In the genomic region with DNA sequence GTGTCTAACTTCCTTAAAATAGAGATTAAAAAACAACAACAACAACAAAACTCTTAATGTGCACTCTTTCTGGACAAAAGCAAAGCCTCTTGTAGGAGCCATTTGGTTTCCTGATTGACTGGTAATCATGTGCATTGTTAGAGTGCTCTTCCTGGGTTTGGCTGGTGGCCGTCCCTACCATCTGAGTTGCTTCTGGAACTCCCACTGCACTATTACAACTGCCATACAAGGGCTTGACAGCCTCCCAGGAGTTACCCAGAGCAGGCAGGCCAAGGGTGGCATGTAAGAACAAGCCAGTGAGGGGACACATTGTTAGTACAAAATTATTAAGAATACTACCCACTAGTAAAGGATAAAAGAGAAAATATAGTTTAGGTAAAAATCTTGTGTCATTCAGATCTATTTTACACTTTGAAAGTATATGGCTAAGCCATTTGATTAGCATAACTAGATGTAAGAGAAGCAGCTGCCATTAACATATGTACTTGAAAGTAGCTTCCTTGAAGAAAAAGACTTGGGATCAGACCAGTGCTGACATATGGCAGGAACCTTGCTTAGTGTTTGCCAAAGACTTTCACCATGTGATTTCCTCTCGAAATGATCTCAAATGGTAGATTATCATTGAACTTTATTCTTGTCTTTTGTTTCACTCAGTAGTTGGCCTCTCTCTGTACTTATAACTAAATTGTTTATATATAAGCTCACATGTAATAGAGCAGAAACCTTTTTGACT, we compare ENCODE assay signal across 15 mouse cellular contexts.
"Had no signal": no experiment of that assay in that cellular context is flagged by ENCODE, and none has a peak within 500 bp of the region (broad histone marks: within the 10 kb centered on the region; RNA-seq: fewer than 3 reads in every experiment).

No protein-coding gene starts in this region.

- H3K9ac ChIP-seq: lung, embryonic 14.5 days; midbrain, embryonic 12.5 days; midbrain, embryonic 15.5 days; neural tube, embryonic 12.5 days; stomach, embryonic 15.5 days had no signal

- H3K9me3 ChIP-seq: megakaryocyte, embryonic 14.5 days; midbrain, embryonic 12.5 days; midbrain, embryonic 15.5 days; neural tube, embryonic 12.5 days; stomach, embryonic 15.5 days had no signal

- DNase-seq: lung, adult 18-20 months; lung, embryonic 14.5 days; lung, postnatal 14 days; lung, postnatal 36 days; right cerebral cortex, postnatal 14 days; thymus, adult 2 months; thymus, postnatal 25 days; thymus, postnatal 4 days had no signal

- H3K27ac ChIP-seq: macrophage; midbrain, embryonic 12.5 days; midbrain, embryonic 15.5 days; neural tube, embryonic 12.5 days; stomach, embryonic 15.5 days; stomach, postnatal 0 days had no signal

- H3K27me3 ChIP-seq: megakaryocyte, embryonic 14.5 days; midbrain, embryonic 12.5 days; midbrain, embryonic 15.5 days; neural tube, embryonic 12.5 days; stomach, embryonic 15.5 days had no signal

- H3K4me2 ChIP-seq: lung, embryonic 14.5 days; midbrain, embryonic 12.5 days; midbrain, embryonic 15.5 days; neural tube, embryonic 12.5 days; stomach, embryonic 15.5 days had no signal

- ATAC-seq: midbrain, embryonic 15.5 days had no signal

- H3K4me1 ChIP-seq: midbrain, embryonic 12.5 days; midbrain, embryonic 15.5 days; neural tube, embryonic 12.5 days; stomach, embryonic 15.5 days had no signal

- H3K4me3 ChIP-seq: megakaryocyte, embryonic 14.5 days; midbrain, embryonic 12.5 days; midbrain, embryonic 15.5 days; neural tube, embryonic 12.5 days; stomach, embryonic 15.5 days had no signal
